Mouse (Mus musculus) kidney, embryonic 15.5 days (tissue): ENCODE measurements around the gene Dcaf10. TPM values are rescaled to one million over a fixed set of nuclear protein-coding genes. Genes with fewer than 3 reads are reported as not detected.
"Not testable (repeated sequence)": the region's sequence is repeated elsewhere in the genome, so short reads cannot be mapped to it uniquely, and the experiment has no call there.

Experiments used
- ATAC-seq: fragments of 200-750 bp; cut with Nextera tagmentation; replicated peaks from 2 replicates; pipeline ENCODE4 v1.8.0; 2017; ENCODE audit warnings: moderate TSS enrichment; ENCODE audit not compliant: low FRiP score
- H3K27ac ChIP-seq: fragments of 300-500 bp; sonication (generic); 2 replicates; pipeline ENCODE4 v1.5.1; 2015; ENCODE audit warnings: mild to moderate bottlenecking, inconsistent platforms
- H3K27me3 ChIP-seq: fragments of 300-500 bp; sonication (generic); 2 replicates; pipeline ENCODE4 v1.6.1; 2015; ENCODE audit warnings: inconsistent platforms
- H3K36me3 ChIP-seq: fragments of 300-500 bp; sonication (generic); 2 replicates; pipeline ENCODE4 v1.6.1; 2015; ENCODE audit warnings: inconsistent platforms
- H3K4me1 ChIP-seq: fragments of 300-500 bp; sonication (generic); 2 replicates; pipeline ENCODE4 v1.6.1; 2015; ENCODE audit warnings: inconsistent platforms
- H3K4me2 ChIP-seq: fragments of 300-500 bp; sonication (generic); 2 replicates; pipeline ENCODE4 v1.6.1; 2015; ENCODE audit warnings: moderate library complexity, mild to moderate bottlenecking, inconsistent platforms
- H3K4me3 ChIP-seq: fragments of 300-500 bp; sonication (generic); replicated peaks from 2 replicates; pipeline ENCODE4 v1.5.1; 2015; ENCODE audit warnings: mild to moderate bottlenecking, inconsistent platforms
- H3K9ac ChIP-seq: fragments of 300-500 bp; sonication (generic); 2 replicates; pipeline ENCODE4 v1.6.1; 2015; ENCODE audit warnings: mild to moderate bottlenecking, inconsistent platforms
- H3K9me3 ChIP-seq: fragments of 300-500 bp; sonication (generic); replicated peaks from 2 replicates; pipeline ENCODE4 v1.6.1; 2016; ENCODE audit warnings: inconsistent platforms
- WGBS: fragments of 180-500 bp; shearing (Covaris S2); methylation state at CpG from one replicate; pipeline ENCODE4 v1.1.7; 2015; ENCODE audit warnings: mixed read lengths; 5-methylcytosine and 5-hydroxymethylcytosine counted together
- polyA plus RNA-seq: library from polyadenylated mRNA; unstranded; fragments of >200 nt; fragmentation: Nextera tagmentation; extraction: Ambion mirVana; gene quantifications from 2 replicates; pipeline ENCODE4 v1.2.1, GENCODE M21; 2015

The Dcaf10 gene
- polyA plus RNA-seq, 1 experiment from 2014 or later: 11.6 TPM

DNA sequence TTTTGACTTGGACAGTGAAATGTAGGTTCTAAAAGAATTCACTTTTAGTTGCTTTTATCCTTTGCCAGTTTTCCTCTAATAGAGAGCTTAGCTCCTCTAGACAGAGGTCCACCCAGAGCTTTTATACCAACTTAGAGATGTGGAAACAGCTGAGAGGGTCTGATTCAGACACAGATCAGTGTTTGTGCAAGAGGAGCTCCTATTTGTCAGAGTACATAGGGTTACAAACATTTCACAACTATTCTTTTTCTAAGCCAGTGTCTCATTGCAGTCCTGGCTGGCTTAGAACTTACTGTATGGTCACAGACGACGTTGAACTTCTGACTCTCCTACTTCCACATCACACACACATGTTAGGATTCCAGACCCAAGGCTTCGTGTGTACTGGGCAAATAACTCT lies 14.8 kb downstream of the Dcaf10 start:
- H3K4me1 ChIP-seq: no peaks in the 10 kb centered on the region
- WGBS: 91% methylated on average over 3 of the region's 3 CpGs

DNA sequence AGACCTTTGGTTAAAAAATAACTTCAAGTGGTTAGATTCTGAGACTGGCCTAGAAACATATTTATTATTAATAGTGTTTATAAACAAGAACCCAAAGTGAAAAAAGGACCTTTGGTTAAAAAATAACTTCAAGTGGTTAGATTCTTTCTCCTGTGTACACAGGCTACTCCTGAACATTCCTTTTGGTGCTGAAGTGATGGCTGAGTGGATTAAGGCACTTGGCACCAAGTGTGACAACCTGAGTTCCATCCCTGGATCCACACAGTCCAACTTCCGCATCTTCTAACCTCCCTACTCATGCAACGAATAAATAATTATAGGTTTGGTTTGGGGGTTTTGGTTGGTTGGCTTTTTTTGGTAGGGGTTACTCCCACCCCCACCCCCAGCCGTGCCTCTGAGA lies 29.4 kb downstream of the Dcaf10 start:
- ATAC-seq: no peak
- no peak overlapping the region for H3K4me3 ChIP-seq
- 86% methylated on average over 3 of the region's 3 CpGs for WGBS

More for the DNA sequence above, 14.8 kb downstream of the Dcaf10 start:
- Histone ChIP-seq H3K9me3 (no peaks in the 10 kb centered on the region), H3K9ac (no peak overlapping the region), H3K36me3 (peaks cover 50% of the 10 kb centered on the region), H3K27me3 (no peaks in the 10 kb centered on the region), H3K4me3 (no peak overlapping the region), H3K27ac (no peak overlapping the region), H3K4me2 (no peak overlapping the region)
- no peak for ATAC-seq

DNA sequence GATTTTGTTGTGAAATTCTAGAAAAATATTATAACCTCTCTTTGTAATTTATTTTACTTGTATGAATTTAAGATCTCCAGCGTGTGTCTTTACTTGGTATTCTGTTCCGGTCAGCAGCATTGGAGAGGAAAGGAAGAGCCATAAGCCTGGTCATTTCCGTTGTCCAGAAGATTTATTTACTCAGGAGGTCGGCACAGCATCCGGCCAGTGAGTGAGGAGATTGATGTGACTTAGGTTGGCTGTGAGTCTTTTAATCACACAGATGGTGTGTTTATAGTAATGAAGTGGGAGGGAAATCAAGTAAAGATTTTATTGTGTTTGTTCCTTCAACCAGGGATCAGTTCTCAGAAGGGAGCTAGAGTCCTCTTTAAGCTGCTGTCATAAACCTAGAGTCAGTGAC lies 33.0 kb downstream of the Dcaf10 start:
- WGBS: 21% methylated on average over 5 of the region's 5 CpGs
- peaks cover 63% of the 10 kb centered on the region for H3K36me3 ChIP-seq
- H3K4me3 ChIP-seq: no peak overlapping the region
- no peaks in the 10 kb centered on the region for H3K27me3 ChIP-seq
- no peaks in the 10 kb centered on the region for H3K9me3 ChIP-seq
- H3K4me2 ChIP-seq: no peak overlapping the region
- H3K4me1 ChIP-seq: no peaks in the 10 kb centered on the region
- no peak for ATAC-seq
- no peak overlapping the region for H3K9ac ChIP-seq
- no peak overlapping the region for H3K27ac ChIP-seq

More for the DNA sequence above, 29.4 kb downstream of the Dcaf10 start:
- Histone ChIP-seq H3K9ac (no peak overlapping the region), H3K4me1 (no peaks in the 10 kb centered on the region), H3K27me3 (no peaks in the 10 kb centered on the region), H3K36me3 (peaks cover 65% of the 10 kb centered on the region), H3K27ac (no peak overlapping the region), H3K9me3 (no peaks in the 10 kb centered on the region), H3K4me2 (no peak overlapping the region)

DNA sequence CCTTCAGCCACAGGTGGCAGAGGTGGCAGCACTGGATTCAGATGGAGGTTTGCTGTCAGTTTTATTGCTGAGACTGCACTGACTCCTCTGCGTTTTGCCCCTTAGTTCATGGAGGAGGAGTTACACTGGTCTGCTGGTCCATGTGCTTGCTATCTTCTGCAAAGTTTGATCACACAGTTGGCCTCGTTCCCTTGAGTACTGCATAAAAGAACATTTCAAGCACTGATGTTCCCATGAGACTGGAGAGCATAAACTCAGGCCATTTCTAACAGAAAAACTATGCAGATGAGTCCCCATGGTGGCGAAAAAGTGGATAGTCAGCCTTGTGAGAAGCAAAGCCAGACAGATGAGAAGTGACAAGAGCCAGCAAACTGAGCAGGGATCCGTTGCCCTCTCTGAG lies 34.7 kb downstream of the Dcaf10 start:
- ATAC-seq: no peak
- no peak overlapping the region for H3K4me3 ChIP-seq

DNA sequence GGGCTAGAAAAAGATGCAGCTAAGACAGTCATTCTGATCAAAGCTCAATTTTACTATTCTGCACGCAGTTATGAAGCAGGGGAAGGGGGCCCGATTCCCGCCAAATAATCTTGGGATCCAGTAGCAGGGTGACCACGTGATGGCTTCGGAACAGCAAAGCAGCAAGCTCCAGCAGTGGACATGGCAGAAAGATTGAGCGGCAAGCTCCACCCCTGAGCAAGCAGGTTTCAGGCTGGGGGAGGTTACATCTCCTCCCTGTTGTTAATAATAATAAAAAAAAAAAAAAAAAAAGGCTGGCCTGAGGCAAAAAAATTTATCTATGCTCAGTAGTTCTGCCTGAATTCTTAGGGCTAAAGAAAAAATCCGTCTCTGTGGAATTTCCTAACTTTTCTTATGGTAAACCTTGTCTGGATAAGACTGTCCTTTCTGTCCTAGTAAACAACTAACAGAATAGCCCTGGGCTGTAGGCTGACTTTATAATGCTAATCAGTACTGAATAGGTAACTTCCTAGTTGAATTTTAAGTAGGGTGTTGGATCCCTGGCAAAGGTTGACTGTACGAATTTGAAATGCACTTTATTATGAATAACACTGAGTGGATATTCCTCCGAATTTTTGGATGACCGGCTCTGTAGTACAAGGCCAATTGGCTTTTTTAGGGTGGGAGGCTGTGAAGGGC lies 39.1 kb downstream of the Dcaf10 start:
- not testable (repeated sequence) for H3K4me1 ChIP-seq, H3K9me3 ChIP-seq, H3K9ac ChIP-seq, H3K27ac ChIP-seq, ATAC-seq, H3K4me2 ChIP-seq, H3K4me3 ChIP-seq, H3K27me3 ChIP-seq
- 84% methylated on average over 10 of the region's 10 CpGs for WGBS
- H3K36me3 ChIP-seq: peaks cover 12% of the 10 kb centered on the region

More for the DNA sequence above, 34.7 kb downstream of the Dcaf10 start:
- no peaks in the 10 kb centered on the region for H3K27me3 ChIP-seq
- H3K4me2 ChIP-seq: no peak overlapping the region
- peaks cover 49% of the 10 kb centered on the region for H3K36me3 ChIP-seq
- H3K9ac ChIP-seq: no peak overlapping the region
- WGBS: 80% methylated on average over 4 of the region's 4 CpGs
- H3K9me3 ChIP-seq: no peaks in the 10 kb centered on the region
- H3K27ac ChIP-seq: no peak overlapping the region
- no peaks in the 10 kb centered on the region for H3K4me1 ChIP-seq

DNA sequence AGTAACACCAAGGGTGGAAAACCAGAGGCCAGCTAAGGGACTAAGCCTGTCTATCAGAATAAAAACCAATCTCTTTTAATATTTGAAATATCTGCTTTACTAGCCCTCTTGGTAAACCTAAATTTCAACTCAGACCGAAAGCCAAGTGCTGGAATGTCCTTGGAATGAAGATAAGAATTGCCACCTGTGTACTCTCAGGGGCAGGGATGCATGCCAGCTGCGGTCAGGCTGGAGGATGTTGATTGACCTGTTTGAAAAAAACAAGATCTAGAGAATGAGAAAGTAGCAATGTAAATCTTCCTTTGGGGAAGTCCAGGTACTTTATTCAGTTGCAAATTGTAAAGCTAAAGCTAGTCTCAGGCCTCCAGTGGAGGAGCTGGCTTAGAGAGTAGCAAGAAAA lies 40.2 kb downstream of the Dcaf10 start:
- ATAC-seq, H3K9ac ChIP-seq, H3K9me3 ChIP-seq, H3K4me2 ChIP-seq, H3K27me3 ChIP-seq, H3K36me3 ChIP-seq, H3K4me3 ChIP-seq, H3K27ac ChIP-seq, H3K4me1 ChIP-seq: not testable (repeated sequence)
- WGBS: 72% methylated on average over 2 of the region's 2 CpGs

DNA sequence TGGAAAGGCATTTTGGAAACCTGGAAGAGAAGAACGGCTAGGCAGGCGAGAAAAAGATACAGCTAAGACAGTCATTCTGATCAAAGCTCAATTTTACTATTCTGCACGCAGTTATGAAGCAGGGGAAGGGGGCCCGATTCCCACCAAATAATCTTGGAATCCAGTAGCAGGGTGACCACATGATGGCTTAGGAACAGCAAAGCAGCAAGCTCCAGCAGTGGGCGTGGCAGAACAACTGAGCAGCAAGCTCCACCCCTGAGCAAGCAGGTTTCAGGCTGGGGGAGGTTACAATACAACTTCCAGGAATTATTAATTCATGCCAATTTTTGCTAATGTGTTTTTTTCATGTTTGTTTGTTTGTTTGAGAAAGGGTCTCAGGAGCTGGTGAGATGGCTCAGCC lies 45.4 kb downstream of the Dcaf10 start:
- H3K27ac ChIP-seq, H3K9ac ChIP-seq, H3K36me3 ChIP-seq, H3K9me3 ChIP-seq, H3K4me3 ChIP-seq, H3K27me3 ChIP-seq, H3K4me1 ChIP-seq, ATAC-seq, H3K4me2 ChIP-seq: not testable (repeated sequence)
- WGBS: 93% methylated on average over 5 of the region's 5 CpGs

DNA sequence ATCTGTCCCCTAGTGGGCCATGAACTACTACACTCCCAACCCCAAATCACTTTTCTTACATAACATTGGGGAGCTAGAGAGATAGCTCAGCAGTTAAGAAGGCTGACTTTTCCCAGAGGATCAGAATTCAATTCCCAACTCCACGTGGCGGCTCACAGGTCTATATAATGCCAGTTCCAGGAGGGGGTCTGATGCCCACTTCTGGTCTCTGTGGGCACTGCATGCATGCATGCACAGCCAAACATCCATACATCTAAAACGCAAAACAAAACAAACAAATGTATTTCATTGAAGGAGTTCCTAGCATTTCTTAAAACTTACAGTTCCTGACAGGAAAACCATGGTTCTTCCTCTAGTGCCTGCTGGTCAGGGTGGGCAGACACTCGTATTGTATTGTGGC lies 50.2 kb downstream of the Dcaf10 start:
- Histone ChIP-seq H3K4me1 (no peaks in the 10 kb centered on the region), H3K9me3 (no peaks in the 10 kb centered on the region), H3K27me3 (no peaks in the 10 kb centered on the region), H3K9ac (no peak overlapping the region), H3K36me3 (peaks cover 19% of the 10 kb centered on the region), H3K4me3 (no peak overlapping the region), H3K4me2 (no peak overlapping the region), H3K27ac (no peak overlapping the region)
- WGBS: 78% methylated on average over 4 of the region's 4 CpGs
- ATAC-seq: no peak

DNA sequence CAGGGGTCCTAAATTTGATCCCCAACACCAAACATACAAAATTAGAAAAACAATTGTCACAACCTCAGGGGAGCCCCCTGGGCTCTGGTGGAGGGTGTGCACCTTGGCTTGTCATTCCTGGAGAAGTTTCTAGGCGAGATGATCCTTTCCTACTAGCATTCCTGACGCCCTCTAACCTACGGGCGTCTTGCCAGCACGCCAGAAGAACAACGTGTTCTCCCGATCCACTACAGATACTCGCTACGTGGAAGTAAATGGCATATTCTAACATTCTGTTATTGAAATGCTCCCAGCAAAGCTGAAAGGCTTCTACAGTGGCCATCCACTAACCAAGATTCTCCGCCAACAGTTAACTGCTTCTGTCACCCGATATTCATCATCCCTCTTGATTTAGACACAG lies 50.7 kb downstream of the Dcaf10 start:
- no peak overlapping the region for H3K4me3 ChIP-seq
- no peaks in the 10 kb centered on the region for H3K4me1 ChIP-seq
- H3K9me3 ChIP-seq: no peaks in the 10 kb centered on the region
- H3K27ac ChIP-seq: no peak overlapping the region
- no peak overlapping the region for H3K9ac ChIP-seq
- no peak for ATAC-seq
- H3K36me3 ChIP-seq: peaks cover 23% of the 10 kb centered on the region
- H3K4me2 ChIP-seq: no peak overlapping the region
- whole genome bisulfite sequencing: 71% methylated on average over 11 of the region's 11 CpGs
- no peaks in the 10 kb centered on the region for H3K27me3 ChIP-seq

DNA sequence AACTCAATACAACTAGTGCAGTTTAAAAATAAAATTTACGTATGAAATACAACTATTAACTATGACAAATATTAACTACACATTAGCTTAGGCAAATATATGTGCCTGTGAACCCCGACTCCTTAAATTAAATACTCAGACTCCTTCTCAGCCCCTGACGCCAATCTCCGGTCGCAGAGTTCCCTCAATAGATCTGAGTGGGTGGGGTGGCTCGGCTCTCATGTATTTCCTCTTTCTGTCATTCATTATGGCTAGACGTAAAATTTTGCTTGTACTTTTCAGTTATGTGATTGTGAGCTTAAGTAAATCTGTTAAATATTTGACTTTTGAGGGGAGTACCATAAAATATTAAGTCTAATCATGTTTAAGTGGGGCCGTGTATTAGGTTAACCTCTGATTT lies 51.1 kb downstream of the Dcaf10 start:
- no peak overlapping the region for H3K4me3 ChIP-seq
- H3K36me3 ChIP-seq: peaks cover 27% of the 10 kb centered on the region
- no peak overlapping the region for H3K27ac ChIP-seq
- no peaks in the 10 kb centered on the region for H3K9me3 ChIP-seq
- no peak for ATAC-seq
- no peak overlapping the region for H3K4me2 ChIP-seq
- H3K27me3 ChIP-seq: no peaks in the 10 kb centered on the region
- 67% methylated on average over 8 of the region's 8 CpGs for WGBS
- no peaks in the 10 kb centered on the region for H3K4me1 ChIP-seq
- H3K9ac ChIP-seq: no peak overlapping the region

DNA sequence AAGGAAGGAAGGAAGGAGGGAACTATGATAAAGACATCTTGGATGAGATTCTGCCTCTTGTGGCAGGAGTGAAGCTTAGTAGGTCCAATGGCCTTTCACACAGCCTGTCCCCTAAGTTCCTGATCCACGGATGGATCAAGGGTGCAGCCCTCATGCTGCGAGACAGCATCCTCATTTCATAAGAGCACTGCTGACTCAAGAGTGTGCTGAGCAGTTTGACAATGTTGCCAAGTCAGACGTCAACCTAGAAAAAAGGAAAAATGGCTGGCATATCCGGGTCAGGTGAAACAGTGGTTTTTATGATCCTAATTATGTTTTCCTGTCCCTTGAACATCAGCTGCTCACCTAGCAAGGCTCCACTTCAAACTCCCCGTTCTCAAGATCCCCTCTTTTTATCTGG lies 51.8 kb downstream of the Dcaf10 start:
- Histone ChIP-seq H3K4me2 (no peak overlapping the region), H3K27me3 (no peaks in the 10 kb centered on the region), H3K4me3 (no peak overlapping the region), H3K9ac (no peak overlapping the region), H3K27ac (no peak overlapping the region), H3K9me3 (no peaks in the 10 kb centered on the region), H3K4me1 (no peaks in the 10 kb centered on the region), H3K36me3 (peaks cover 34% of the 10 kb centered on the region)
- ATAC-seq: no peak
- 83% methylated on average over 5 of the region's 5 CpGs for WGBS

DNA sequence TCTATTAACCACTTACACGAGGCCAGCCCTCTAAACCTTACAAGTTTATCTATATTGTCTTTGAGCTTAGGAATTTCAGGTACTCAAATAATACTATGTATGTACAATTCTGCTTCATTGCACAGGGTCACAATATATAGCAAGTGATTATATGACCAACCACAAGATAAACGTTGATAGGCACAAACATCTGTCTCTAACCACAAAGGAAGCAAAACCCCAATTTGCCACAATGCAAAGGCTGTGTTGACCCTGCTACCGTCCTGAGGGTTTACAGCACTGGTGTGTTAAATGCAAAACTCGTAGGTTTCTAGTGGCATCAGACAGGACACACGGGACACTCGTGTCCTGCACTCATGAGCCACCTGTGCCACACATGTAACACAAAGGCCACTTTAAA lies 54.3 kb downstream of the Dcaf10 start:
- not testable (repeated sequence) for H3K27me3 ChIP-seq, H3K4me1 ChIP-seq, H3K4me2 ChIP-seq, H3K4me3 ChIP-seq, ATAC-seq, H3K9me3 ChIP-seq, H3K27ac ChIP-seq, H3K9ac ChIP-seq
- H3K36me3 ChIP-seq: peaks cover 58% of the 10 kb centered on the region
- 86% methylated on average over 6 of the region's 6 CpGs for WGBS

DNA sequence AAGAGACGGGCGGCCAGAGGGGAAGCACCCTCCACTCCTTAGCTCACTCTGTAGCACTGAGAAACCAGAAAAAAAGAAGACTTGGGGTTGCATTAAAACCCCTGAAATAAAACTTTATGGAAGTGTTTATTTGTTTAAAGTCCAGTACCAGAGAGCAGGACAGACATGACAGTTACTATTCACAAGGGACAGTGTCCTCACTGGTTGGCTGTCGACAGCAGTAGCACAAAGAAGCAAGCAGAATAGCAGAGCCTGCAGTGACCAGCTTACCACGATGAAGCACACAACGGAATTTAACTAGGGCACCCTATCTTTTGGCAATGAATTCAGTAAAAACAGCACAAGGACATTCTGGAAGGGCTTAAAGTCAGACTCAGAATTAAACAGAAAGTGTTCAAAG lies 56.4 kb downstream of the Dcaf10 start:
- H3K4me3 ChIP-seq, H3K9ac ChIP-seq, H3K4me1 ChIP-seq, H3K4me2 ChIP-seq, H3K9me3 ChIP-seq, ATAC-seq, H3K27me3 ChIP-seq, H3K27ac ChIP-seq: not testable (repeated sequence)
- peaks cover 78% of the 10 kb centered on the region for H3K36me3 ChIP-seq
- 78% methylated on average over 5 of the region's 5 CpGs for WGBS
